Mouse (Mus musculus) forebrain, embryonic 16.5 days (tissue): ENCODE measurements at regions not wholly inside any gene's neighbourhood (a gene's known extent, or its start where the extent isn't known, plus 50 kb on each side); places are given as distances from the start of the nearest gene placed in this dataset.
"Not testable (repeated sequence)": the region's sequence is repeated elsewhere in the genome, so short reads cannot be mapped to it uniquely, and the experiment has no call there.

ENCODE experiments used
- ATAC-seq: fragments of 200-750 bp; cut with Nextera tagmentation; 2 replicates; pipeline ENCODE4 v1.8.0; 2017; ENCODE audit warnings: mild to moderate bottlenecking, moderate library complexity
- H3K27ac ChIP-seq: fragments of 300-500 bp; sonication (generic); 2 replicates; pipeline ENCODE4 v1.5.1; 2014; ENCODE audit warnings: low read length, control low read depth
- H3K27me3 ChIP-seq: fragments of 300-500 bp; sonication (generic); replicated peaks from 2 replicates; pipeline ENCODE4 v1.6.1; 2014; ENCODE audit warnings: low read length; ENCODE audit not compliant: control insufficient read depth, insufficient read depth
- H3K36me3 ChIP-seq: fragments of 300-500 bp; sonication (generic); 2 replicates; pipeline ENCODE4 v1.6.1; 2014; ENCODE audit not compliant: control insufficient read depth, insufficient read depth
- H3K4me1 ChIP-seq: fragments of 300-500 bp; sonication (generic); replicated peaks from 2 replicates; pipeline ENCODE4 v1.6.1; 2014; ENCODE audit warnings: low read length; ENCODE audit not compliant: control insufficient read depth, insufficient read depth
- H3K4me2 ChIP-seq: fragments of 300-500 bp; sonication (generic); 2 replicates; pipeline ENCODE4 v1.6.1; 2014; ENCODE audit warnings: mild to moderate bottlenecking, low read length, control low read depth
- H3K4me3 ChIP-seq: fragments of 300-500 bp; sonication (generic); replicated peaks from 2 replicates; pipeline ENCODE4 v1.5.1; 2014; ENCODE audit warnings: mild to moderate bottlenecking, low read length, control low read depth
- H3K9ac ChIP-seq: fragments of 300-500 bp; sonication (generic); replicated peaks from 2 replicates; pipeline ENCODE4 v1.6.1; 2014; ENCODE audit warnings: low read depth, low read length, control low read depth
- H3K9me3 ChIP-seq: fragments of 300-500 bp; sonication (generic); 2 replicates; pipeline ENCODE4 v1.6.1; 2016; ENCODE audit warnings: low read length; ENCODE audit not compliant: control insufficient read depth
- WGBS: fragments of 180-500 bp; shearing (Covaris S2); extraction: QIAGEN DNeasy Blood & Tissue Kit; methylation state at CpG from one replicate; pipeline ENCODE4 v1.1.7; 2014; 5-methylcytosine and 5-hydroxymethylcytosine counted together

GRCm38 (mm10) chr8:115983397-115983796 is 275.8 kb upstream of the Maf start:
- H3K4me1 ChIP-seq, result no peaks in the 10 kb centered on the region
- ATAC-seq, result no peak
- no peaks in the 10 kb centered on the region for H3K27me3 ChIP-seq
- no peak overlapping the region for H3K9ac ChIP-seq
- 71% methylated on average over 6 of the region's 6 CpGs for WGBS
- H3K27ac ChIP-seq, result no peak overlapping the region
- no peaks in the 10 kb centered on the region for H3K36me3 ChIP-seq
- no peak overlapping the region for H3K4me2 ChIP-seq
- no peak overlapping the region for H3K4me3 ChIP-seq
- H3K9me3 ChIP-seq, result no peaks in the 10 kb centered on the region

GRCm38 (mm10) chr8:115982326-115982725 is 274.7 kb upstream of the Maf start:
- 73% methylated on average over 3 of the region's 3 CpGs for WGBS
- Histone ChIP-seq H3K9me3 (no peaks in the 10 kb centered on the region), H3K27me3 (no peaks in the 10 kb centered on the region), H3K4me1 (0 out of 2 replicates have a peak, but pooled peaks cover under 1% of the 10 kb centered on the region), H3K27ac (no peak overlapping the region), H3K36me3 (no peaks in the 10 kb centered on the region), H3K4me2 (no peak overlapping the region), H3K9ac (no peak overlapping the region), H3K4me3 (no peak overlapping the region)
- no peak for ATAC-seq

- Histone ChIP-seq H3K9me3 (no peaks in the 10 kb centered on the region), H3K27me3 (no peaks in the 10 kb centered on the region), H3K36me3 (no peaks in the 10 kb centered on the region), H3K4me2 (no peak overlapping the region), H3K27ac (no peak overlapping the region), H3K4me3 (no peak overlapping the region), H3K9ac (no peak overlapping the region), H3K4me1 (0 out of 2 replicates have a peak, but pooled peaks cover 2% of the 10 kb centered on the region)
- 86% methylated on average over 7 of the region's 7 CpGs for WGBS
- ATAC-seq, result no peak
Measured at GRCm38 (mm10) chr8:115981426-115981825, 273.8 kb upstream of the Maf start.

GRCm38 (mm10) chr8:115980616-115981015 is 273.0 kb upstream of the Maf start:
- no peak for ATAC-seq
- Histone ChIP-seq H3K27me3 (no peaks in the 10 kb centered on the region), H3K36me3 (no peaks in the 10 kb centered on the region), H3K4me3 (no peak overlapping the region), H3K27ac (no peak overlapping the region), H3K4me1 (0 out of 2 replicates have a peak, but pooled peaks cover 2% of the 10 kb centered on the region), H3K9ac (no peak overlapping the region), H3K9me3 (no peaks in the 10 kb centered on the region), H3K4me2 (no peak overlapping the region)
- WGBS, result 97% methylated on average over 3 of the region's 3 CpGs

GRCm38 (mm10) chr8:115977152-115977551 is 269.6 kb upstream of the Maf start:
- H3K4me3 ChIP-seq, result no peak overlapping the region
- no peaks in the 10 kb centered on the region for H3K27me3 ChIP-seq
- H3K36me3 ChIP-seq, result no peaks in the 10 kb centered on the region
- ATAC-seq, result no peak
- 0 out of 2 replicates have a peak, but pooled peaks cover 2% of the 10 kb centered on the region for H3K4me1 ChIP-seq
- no peak overlapping the region for H3K4me2 ChIP-seq
- no peak overlapping the region for H3K9ac ChIP-seq
- WGBS, result 35% methylated on average over 4 of the region's 4 CpGs
- H3K27ac ChIP-seq, result no peak overlapping the region
- H3K9me3 ChIP-seq, result no peaks in the 10 kb centered on the region

- Histone ChIP-seq H3K4me2 (no peak overlapping the region), H3K27me3 (no peaks in the 10 kb centered on the region), H3K4me3 (no peak overlapping the region), H3K4me1 (0 out of 2 replicates have a peak, but pooled peaks cover 2% of the 10 kb centered on the region), H3K27ac (no peak overlapping the region), H3K9ac (no peak overlapping the region), H3K36me3 (no peaks in the 10 kb centered on the region), H3K9me3 (no peaks in the 10 kb centered on the region)
- 70% methylated on average over 2 of the region's 2 CpGs for WGBS
- no peak for ATAC-seq
Measured at GRCm38 (mm10) chr8:115974706-115975105, 267.1 kb upstream of the Maf start.

GRCm38 (mm10) chr8:115971351-115971750 is 263.8 kb upstream of the Maf start:
- not testable (repeated sequence) for H3K27me3 ChIP-seq, H3K36me3 ChIP-seq, ATAC-seq, H3K4me2 ChIP-seq, H3K9me3 ChIP-seq, H3K4me3 ChIP-seq, H3K9ac ChIP-seq, H3K27ac ChIP-seq, H3K4me1 ChIP-seq
- WGBS, result 88% methylated on average over 2 of the region's 2 CpGs

- H3K27me3 ChIP-seq, result no peaks in the 10 kb centered on the region
- H3K4me2 ChIP-seq, result no peak overlapping the region
- no peaks in the 10 kb centered on the region for H3K9me3 ChIP-seq
- WGBS, result 90% methylated on average over 5 of the region's 5 CpGs
- H3K4me3 ChIP-seq, result no peak overlapping the region
- no peak overlapping the region for H3K9ac ChIP-seq
- no peak overlapping the region for H3K27ac ChIP-seq
- no peak for ATAC-seq
- H3K36me3 ChIP-seq, result no peaks in the 10 kb centered on the region
- H3K4me1 ChIP-seq, result no peaks in the 10 kb centered on the region
Measured at GRCm38 (mm10) chr8:115968121-115968520, 260.5 kb upstream of the Maf start.

GRCm38 (mm10) chr8:115965981-115966380 is 258.4 kb upstream of the Maf start:
- Histone ChIP-seq H3K9me3 (no peaks in the 10 kb centered on the region), H3K4me3 (no peak overlapping the region), H3K4me1 (no peaks in the 10 kb centered on the region), H3K36me3 (no peaks in the 10 kb centered on the region), H3K27ac (no peak overlapping the region), H3K9ac (no peak overlapping the region), H3K27me3 (no peaks in the 10 kb centered on the region), H3K4me2 (no peak overlapping the region)
- WGBS, result 76% methylated on average over 7 of the region's 7 CpGs
- no peak for ATAC-seq

GRCm38 (mm10) chr8:115955371-115955770 is 247.8 kb upstream of the Maf start:
- H3K4me2 ChIP-seq, result no peak overlapping the region
- H3K4me1 ChIP-seq, result no peaks in the 10 kb centered on the region
- no peak for ATAC-seq
- H3K27ac ChIP-seq, result no peak overlapping the region
- H3K4me3 ChIP-seq, result no peak overlapping the region
- no peaks in the 10 kb centered on the region for H3K27me3 ChIP-seq
- H3K9ac ChIP-seq, result no peak overlapping the region
- H3K36me3 ChIP-seq, result no peaks in the 10 kb centered on the region
- H3K9me3 ChIP-seq, result no peaks in the 10 kb centered on the region
- 81% methylated on average over 5 of the region's 5 CpGs for WGBS
